Mouse (Mus musculus) heart, adult 10 weeks (tissue): Measurements from ENCODE around the gene Shroom2. TPM values are rescaled to one million over a fixed set of nuclear protein-coding genes. Genes with fewer than 3 reads are reported as not detected.

ENCODE experiments used
- polyA plus RNA-seq: library from polyadenylated mRNA; stranded (reverse); fragments of 350-450 nt; fragmentation: Illumina TruSeq; extraction: RNeasy Lipid Tissue Mini Kit (QIAGEN cat#74804); gene quantifications from one replicate; pipeline ENCODE4 v1.2.3, GENCODE M21; 2014; ENCODE audit warnings: low read depth, low replicate concordance

Gene Shroom2
- 2.4 TPM for polyA plus RNA-seq

GRCm38 (mm10) chrX:152768891-152769599 is at the start of gene Shroom2:
Gene Shroom2 (minus strand): TSS chrX:152769465.

GRCm38 (mm10) chrX:152781720-152782403 is 12.6 kb upstream of the Shroom2 start, which contains the start of gene Gpr143:
Gene Gpr143 (plus strand): TSS chrX:152781921.

GRCm38 (mm10) chrX:152563034-152563433 is 206.2 kb downstream of the Shroom2 start, which contains the start of gene Cldn34a:
Gene Cldn34a (plus strand): TSS chrX:152563334.

Other genes with a start within 250 kb of the Shroom2 start
- gene Cldn34a, start 206.1 kb downstream of the Shroom2 start, polyA plus RNA-seq = not detected
- gene Gpr143, start 12.5 kb upstream of the Shroom2 start, polyA plus RNA-seq = not detected
- gene Usp51, start 237.0 kb upstream of the Shroom2 start, polyA plus RNA-seq = not detected